8 mouse cellular contexts compared by ENCODE assay signal in genomic region chr19:10895708-10896107, GRCm38 (mm10). TPM values are rescaled to one million over a fixed set of nuclear protein-coding genes. Genes with fewer than 3 reads are reported as not detected.
DNase-seq lines count a peak whose midpoint lies in the region; ATAC-seq lines count a peak whose summit lies in the region.

No protein-coding gene starts in this region.

- H3K4me3 ChIP-seq in intestine, embryonic 16.5 days (ENCODE audit: low read length), result peak overlapping the region; percentile 96
- H3K4me3 ChIP-seq in neural tube, embryonic 15.5 days (replicated peaks), result peak overlapping the region; percentile 85

- H3K27me3 ChIP-seq in intestine, embryonic 16.5 days (replicated peaks; ENCODE audit: control insufficient read depth, insufficient read depth, low read length), result no peaks in the 10 kb centered on the region
- H3K27me3 ChIP-seq in neural tube, embryonic 15.5 days (replicated peaks), result no peaks in the 10 kb centered on the region

- intact Hi-C loops in left cerebral cortex, postnatal 36 days (cut with DNase I), result loop anchor here (2.0 kb wide), 2 partner anchors 15 to 53 kb away; partner anchors contain the start of gene Ccdc86

- peak; percentile 23 for DNase-seq in gastrocnemius, postnatal 10 days
- DNase-seq in gastrocnemius, adult 8-10 months (ENCODE audit: low spot score in 2 of 2), result no peak
- DNase-seq in urinary bladder, postnatal 36 days (ENCODE audit: low spot score in 2 of 2), result peak; percentile 11 to 13
- DNase-seq in urinary bladder, adult 2 months (ENCODE audit: low spot score), result no peak
- no peak for DNase-seq in left cerebral cortex, postnatal 36 days (ENCODE audit: low spot score in 2 of 2)

- peak; percentile 16; the same call in 1 of the 2 replicates for ATAC-seq in intestine, embryonic 16.5 days
- ATAC-seq in neural tube, embryonic 15.5 days (ENCODE audit: low FRiP score), result peak; percentile 4; the same call in 1 of the 2 replicates
- ATAC-seq in monocyte, adult 5-6 weeks (replicated peaks; ENCODE audit: insufficient number of reproducible peaks, low FRiP score, low TSS enrichment, poor library complexity, severe bottlenecking), result no peak

- H3K9me3 ChIP-seq in intestine, embryonic 16.5 days (ENCODE audit: control insufficient read depth, low read length), result no peaks in the 10 kb centered on the region
- H3K9me3 ChIP-seq in neural tube, embryonic 15.5 days (replicated peaks), result no peaks in the 10 kb centered on the region

- H3K4me2 ChIP-seq in intestine, embryonic 16.5 days (ENCODE audit: low read depth, low read length), result peak overlapping the region; percentile 61
- peak overlapping the region; percentile 85 for H3K4me2 ChIP-seq in neural tube, embryonic 15.5 days

- peak overlapping the region; percentile 96 for H3K9ac ChIP-seq in intestine, embryonic 16.5 days (ENCODE audit: low read depth, low read length)
- peak overlapping the region; percentile 90 for H3K9ac ChIP-seq in neural tube, embryonic 15.5 days (replicated peaks)

- peaks cover 16% of the 10 kb centered on the region for H3K4me1 ChIP-seq in intestine, embryonic 16.5 days (ENCODE audit: control insufficient read depth, insufficient read depth, low read length)
- peaks cover 24% of the 10 kb centered on the region for H3K4me1 ChIP-seq in neural tube, embryonic 15.5 days

- peaks cover 13% of the 10 kb centered on the region for H3K36me3 ChIP-seq in intestine, embryonic 16.5 days (ENCODE audit: control insufficient read depth, insufficient read depth, low read length)
- H3K36me3 ChIP-seq in neural tube, embryonic 15.5 days, result peaks cover 33% of the 10 kb centered on the region

- WGBS in intestine, embryonic 16.5 days, result under 1% methylated on average over 16 of the region's 16 CpGs
- 1% methylated on average over 16 of the region's 16 CpGs for WGBS in neural tube, embryonic 15.5 days

- peak overlapping the region; percentile 95 for H3K27ac ChIP-seq in intestine, embryonic 16.5 days (ENCODE audit: low read length)
- H3K27ac ChIP-seq in neural tube, embryonic 15.5 days (replicated peaks), result peak overlapping the region; percentile 90

RNA-seq across cellular contexts. Expression of gene Prpf19, which starts 0.7 kb away (rescaled TPM):
- 100 to 1,000 TPM; 264 to 270 TPM for total RNA-seq in gastrocnemius, postnatal 10 days (2021)
- 100 to 1,000 TPM; 151 to 188 (median 167) TPM for total RNA-seq in gastrocnemius, adult 8-10 months (2022)
- polyA plus RNA-seq in urinary bladder, adult 2 months (2012; rRNA removed), result 102 and 133 TPM in 2 replicates
- 32.1 and 35.0 TPM in 2 replicates for polyA plus RNA-seq in intestine, embryonic 16.5 days (2015; fragmentation: Nextera tagmentation; extraction: Ambion mirVana)
- polyA plus RNA-seq in neural tube, embryonic 15.5 days (2015; fragmentation: Nextera tagmentation; extraction: Ambion mirVana), result 41.6 and 42.7 TPM in 2 replicates
- total RNA-seq in monocyte, adult 5-6 weeks (2017), result 74.0 to 103 TPM (median 96.6 TPM) in 3 replicates
- 100 to 1,000 TPM; 207 to 213 TPM for total RNA-seq in left cerebral cortex, postnatal 36 days (2021)

RNA-seq across cellular contexts. Expression of gene Tmem109, which starts 13.9 kb away (rescaled TPM):
- total RNA-seq in gastrocnemius, postnatal 10 days (2021), result 100 to 1,000 TPM; 208 to 212 TPM
- 100 to 1,000 TPM; 228 to 296 (median 253) TPM for total RNA-seq in gastrocnemius, adult 8-10 months (2022)
- 132 and 133 TPM in 2 replicates for polyA plus RNA-seq in urinary bladder, adult 2 months (2012; rRNA removed)
- polyA plus RNA-seq in intestine, embryonic 16.5 days (2015; fragmentation: Nextera tagmentation; extraction: Ambion mirVana), result 72.8 and 78.7 TPM in 2 replicates
- polyA plus RNA-seq in neural tube, embryonic 15.5 days (2015; fragmentation: Nextera tagmentation; extraction: Ambion mirVana), result 44.5 and 53.6 TPM in 2 replicates
- total RNA-seq in monocyte, adult 5-6 weeks (2017), result 32.4 to 64.6 TPM (median 53.0 TPM) in 3 replicates
- total RNA-seq in left cerebral cortex, postnatal 36 days (2021), result 10 to 100 TPM; 40.0 to 49.9 TPM

RNA-seq across cellular contexts. Expression of gene Zp1, which starts 24.7 kb away (rescaled TPM):
- under 1 TPM in 1 of 2 experiments, not detected in 1; 0.23 TPM for total RNA-seq in gastrocnemius, postnatal 10 days (2021)
- total RNA-seq in gastrocnemius, adult 8-10 months (2022), result not detected
- polyA plus RNA-seq in urinary bladder, adult 2 months (2012; rRNA removed), result 0.56 and 1.4 TPM in 2 replicates
- not detected in 2 replicates for polyA plus RNA-seq in intestine, embryonic 16.5 days (2015; fragmentation: Nextera tagmentation; extraction: Ambion mirVana)
- polyA plus RNA-seq in neural tube, embryonic 15.5 days (2015; fragmentation: Nextera tagmentation; extraction: Ambion mirVana), result 0.18 and 0.44 TPM in 2 replicates
- total RNA-seq in monocyte, adult 5-6 weeks (2017), result not detected in 3 replicates
- not detected for total RNA-seq in left cerebral cortex, postnatal 36 days (2021)

RNA-seq across cellular contexts. Expression of gene Tmem132a, which starts 26.0 kb away (rescaled TPM):
- 10 to 100 TPM; 26.9 to 29.9 TPM for total RNA-seq in gastrocnemius, postnatal 10 days (2021)
- total RNA-seq in gastrocnemius, adult 8-10 months (2022), result 1 to 10 TPM; 2.7 to 4.3 (median 3.4) TPM
- polyA plus RNA-seq in urinary bladder, adult 2 months (2012; rRNA removed), result 14.7 and 16.5 TPM in 2 replicates
- 29.9 and 32.3 TPM in 2 replicates for polyA plus RNA-seq in intestine, embryonic 16.5 days (2015; fragmentation: Nextera tagmentation; extraction: Ambion mirVana)
- polyA plus RNA-seq in neural tube, embryonic 15.5 days (2015; fragmentation: Nextera tagmentation; extraction: Ambion mirVana), result 141 and 167 TPM in 2 replicates
- 0.58 TPM in 1 of 3 replicates, not detected in the others for total RNA-seq in monocyte, adult 5-6 weeks (2017)
- total RNA-seq in left cerebral cortex, postnatal 36 days (2021), result 100 to 1,000 TPM; 277 to 369 TPM

RNA-seq across cellular contexts. Expression of gene Ptgdr2, which starts 41.3 kb away (rescaled TPM):
- under 1 TPM in 1 of 2 experiments, not detected in 1; 0.14 TPM for total RNA-seq in gastrocnemius, postnatal 10 days (2021)
- total RNA-seq in gastrocnemius, adult 8-10 months (2022), result not detected
- polyA plus RNA-seq in urinary bladder, adult 2 months (2012; rRNA removed), result 0.06 TPM in 2 replicates
- polyA plus RNA-seq in intestine, embryonic 16.5 days (2015; fragmentation: Nextera tagmentation; extraction: Ambion mirVana), result 0.05 and 0.11 TPM in 2 replicates
- polyA plus RNA-seq in neural tube, embryonic 15.5 days (2015; fragmentation: Nextera tagmentation; extraction: Ambion mirVana), result 0.19 TPM in 1 of 2 replicates, not detected in the other
- 0.75 to 1.6 TPM in 2 of 3 replicates, not detected in the other for total RNA-seq in monocyte, adult 5-6 weeks (2017)
- under 1 TPM in 1 of 2 experiments, not detected in 1; 0.20 TPM for total RNA-seq in left cerebral cortex, postnatal 36 days (2021)

Comparison
In these comparisons a context has a peak if more than half of its experiments do, and no peak if none do; other contexts are left out.
1. DNase-seq: peak in gastrocnemius, postnatal 10 days (single experiment) and urinary bladder, postnatal 36 days (2 of 2); none in gastrocnemius, adult 8-10 months (0 of 2), urinary bladder, adult 2 months (single experiment) and left cerebral cortex, postnatal 36 days (0 of 2).